Mouse (Mus musculus): Measurements from ENCODE around the gene S1pr5.

- TF ChIP-seq CTCF (IDR thresholded peaks at IDR 0.05; ENCODE audit: insufficient read depth, low read depth, low read length) (no peak), POLR2A (IDR thresholded peaks at IDR 0.05; ENCODE audit: insufficient read depth, low read depth, low read length) (no peak)
Measured at GRCm38 (mm10) chr9:21251116-21251735, 3.0 kb upstream of the S1pr5 start.
